Mouse (Mus musculus): Measurements from ENCODE around the gene Vwa1.
"Not testable (repeated sequence)": the region's sequence is repeated elsewhere in the genome, so short reads cannot be mapped to it uniquely, and the experiment has no call there.

Gene Vwa1

DNA sequence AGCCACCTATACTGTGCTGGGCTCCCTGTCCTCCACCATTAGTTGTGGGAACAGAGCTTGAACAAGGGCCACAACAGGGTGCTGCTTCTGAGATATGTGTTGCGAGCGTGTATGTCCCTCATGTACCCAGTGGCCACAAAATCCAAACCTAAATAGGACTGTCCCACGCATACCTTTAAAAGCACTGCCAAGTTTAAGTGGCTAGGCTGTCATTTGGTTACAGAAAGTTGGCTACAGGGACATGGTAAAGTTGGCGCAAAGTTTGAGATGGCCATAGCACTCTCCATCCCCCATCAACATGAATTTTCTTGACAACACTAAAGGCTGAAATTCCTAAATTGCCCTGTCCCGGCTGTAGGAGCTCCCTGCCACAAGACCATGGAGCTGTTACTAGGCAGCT is 29.4 kb downstream of the Vwa1 start:
- no peak for DNase-seq (ENCODE audit: low spot score in 2 of 2)

DNA sequence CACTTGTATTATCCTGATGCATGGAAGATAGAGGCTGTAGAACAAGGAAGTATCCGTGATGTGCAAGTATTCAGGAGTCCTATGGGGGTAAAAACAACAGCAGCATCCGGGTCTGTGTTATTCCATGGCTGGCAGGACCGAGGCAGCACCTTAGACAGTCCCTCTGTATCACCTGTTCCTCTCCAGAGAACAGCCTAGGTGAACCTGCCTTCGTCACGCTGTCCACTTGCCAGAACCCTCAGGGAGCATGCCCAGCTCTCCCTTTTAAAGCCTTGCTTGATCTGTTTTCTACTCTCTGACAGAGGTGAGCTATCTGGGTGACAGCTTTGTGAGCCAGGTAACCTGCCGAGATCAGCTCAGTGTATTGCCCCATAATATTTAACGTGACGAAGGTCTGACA is 30.0 kb downstream of the Vwa1 start:
- no peak for DNase-seq (ENCODE audit: low spot score in 2 of 2)

- no peak for DNase-seq (ENCODE audit: low spot score in 2 of 2)
Measured at GRCm38 (mm10) chr4:155742684-155743083, 31.8 kb downstream of the Vwa1 start.

DNA sequence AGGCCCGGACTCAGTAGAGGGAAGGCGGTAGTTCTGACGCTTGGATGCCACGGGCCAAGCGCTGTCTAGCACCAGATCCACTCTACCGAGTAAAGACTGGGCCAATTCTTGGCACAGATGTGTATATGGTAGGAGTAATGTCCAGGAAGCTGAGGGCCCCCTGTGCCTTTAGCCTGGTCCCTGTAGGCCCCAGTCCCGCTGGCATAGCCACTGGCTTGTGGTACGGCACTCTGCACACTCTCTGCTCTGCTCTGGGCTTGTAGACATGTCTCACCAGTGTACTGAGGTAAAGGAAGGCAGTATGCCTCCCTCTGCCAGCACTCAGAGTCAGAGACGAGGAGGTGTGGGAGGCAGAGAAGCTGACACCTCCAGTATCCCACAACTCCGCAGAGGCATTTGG is 33.8 kb downstream of the Vwa1 start:
- DNase-seq (ENCODE audit: low spot score in 2 of 2) = not testable (repeated sequence)

DNA sequence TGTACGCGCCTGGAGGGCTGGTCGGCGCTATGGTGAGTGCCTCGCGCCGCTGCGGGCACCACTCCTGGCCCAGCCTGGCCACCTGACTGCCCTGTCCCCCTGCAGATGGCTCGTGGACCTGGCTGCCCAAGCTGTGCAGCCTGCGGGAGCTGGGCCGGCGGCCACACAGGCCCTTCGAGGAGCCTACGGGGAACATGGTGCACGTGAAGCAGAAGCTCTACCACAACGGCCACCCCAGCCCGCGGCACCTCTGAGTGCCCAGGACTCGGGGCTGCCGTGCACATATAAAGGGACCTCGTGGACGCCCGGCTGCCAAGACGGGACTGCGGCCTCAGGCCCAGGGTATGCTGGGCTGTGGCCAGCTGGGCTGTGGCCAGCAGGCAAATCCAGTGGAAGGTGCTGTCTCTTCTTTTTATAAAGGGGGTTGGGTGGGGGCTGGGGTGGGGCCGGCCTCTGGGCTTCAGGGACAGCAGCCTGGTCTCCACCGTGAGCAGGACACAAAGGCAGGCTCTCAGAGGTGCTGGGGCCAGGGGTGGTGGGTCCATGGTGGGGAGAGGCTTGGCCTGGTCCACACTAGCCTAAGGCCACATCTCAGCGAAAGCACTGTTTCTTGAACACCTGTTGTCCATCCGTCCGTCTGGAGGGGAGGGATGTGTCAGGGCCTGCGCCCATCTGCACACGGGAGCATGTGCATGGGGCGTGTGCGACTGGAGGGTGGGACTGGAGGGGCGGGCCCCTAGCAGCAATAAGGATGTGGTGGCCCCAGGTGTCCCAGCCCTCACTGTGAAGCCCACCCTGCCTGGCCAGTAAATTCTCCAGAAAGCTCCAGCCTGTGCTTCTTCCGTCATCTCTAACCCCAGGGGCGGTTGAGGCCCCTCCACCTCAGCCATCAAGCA is 34.5 kb downstream of the Vwa1 start:
- DNase-seq (ENCODE audit: low spot score in 2 of 2) = no peak

- DNase-seq (ENCODE audit: low spot score in 2 of 2) = no peak
Measured at GRCm38 (mm10) chr4:155739152-155739551, 35.3 kb downstream of the Vwa1 start.

DNA sequence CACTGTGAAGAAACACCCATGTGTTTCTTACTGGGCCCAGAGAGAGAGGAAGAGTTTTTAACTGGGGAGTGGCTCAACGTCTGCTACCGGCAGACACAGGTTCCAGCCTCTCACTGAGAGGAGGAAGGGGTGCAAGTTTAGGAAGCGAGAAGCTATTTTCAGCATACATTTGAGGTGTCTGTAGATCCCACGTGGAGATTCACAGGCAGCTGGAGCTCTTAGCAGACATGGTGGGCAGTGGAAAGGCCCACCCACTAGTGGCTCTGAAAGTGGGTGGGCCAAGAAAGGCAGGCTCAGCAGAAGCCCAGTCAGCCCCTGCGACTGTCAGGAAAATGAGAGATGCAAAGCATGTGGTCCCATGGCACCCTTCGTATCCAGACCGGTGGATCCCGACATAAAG is 36.2 kb downstream of the Vwa1 start:
- DNase-seq (ENCODE audit: low spot score in 2 of 2) = peak; percentile 54 to 77

DNA sequence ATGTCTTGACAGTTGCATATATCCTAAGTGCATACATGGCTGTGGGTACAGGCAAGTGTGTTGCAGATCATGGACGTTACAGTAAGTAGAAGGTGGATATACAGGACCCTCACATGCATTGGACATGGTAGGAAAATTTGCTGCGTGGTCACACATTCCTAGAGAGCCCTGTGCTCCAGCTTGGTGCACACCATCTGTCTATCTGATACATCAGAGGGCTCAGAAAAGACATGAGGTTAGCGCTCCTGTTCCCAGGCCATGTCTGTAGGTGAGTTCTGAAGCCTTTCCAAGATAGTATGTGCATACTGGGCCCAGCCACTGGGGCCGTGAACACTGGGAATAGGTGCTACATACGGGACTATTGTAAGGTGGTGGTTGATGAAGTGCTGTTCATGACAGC is 38.1 kb downstream of the Vwa1 start:
- DNase-seq (ENCODE audit: low spot score in 2 of 2) = no peak

DNA sequence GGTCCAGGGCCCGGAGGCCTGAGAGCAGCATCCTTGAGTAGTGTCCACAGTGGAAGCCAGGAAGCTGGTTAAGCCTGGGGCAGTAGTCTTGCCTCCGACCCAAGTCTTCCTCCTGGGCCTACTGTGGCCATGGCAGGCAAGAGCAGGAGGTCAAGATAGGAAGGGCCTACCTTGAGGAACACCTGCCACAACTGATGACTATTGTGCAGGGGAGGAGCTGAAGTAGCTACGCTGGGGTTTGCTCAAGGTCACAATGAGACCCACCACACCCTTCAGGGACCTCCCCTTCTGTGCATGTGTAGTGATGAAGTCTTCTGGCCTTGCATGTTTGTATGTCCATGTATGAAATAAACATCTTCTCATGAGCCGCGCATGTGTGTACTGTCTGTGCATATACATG is 38.7 kb downstream of the Vwa1 start:
- DNase-seq (ENCODE audit: low spot score in 2 of 2) = no peak

DNA sequence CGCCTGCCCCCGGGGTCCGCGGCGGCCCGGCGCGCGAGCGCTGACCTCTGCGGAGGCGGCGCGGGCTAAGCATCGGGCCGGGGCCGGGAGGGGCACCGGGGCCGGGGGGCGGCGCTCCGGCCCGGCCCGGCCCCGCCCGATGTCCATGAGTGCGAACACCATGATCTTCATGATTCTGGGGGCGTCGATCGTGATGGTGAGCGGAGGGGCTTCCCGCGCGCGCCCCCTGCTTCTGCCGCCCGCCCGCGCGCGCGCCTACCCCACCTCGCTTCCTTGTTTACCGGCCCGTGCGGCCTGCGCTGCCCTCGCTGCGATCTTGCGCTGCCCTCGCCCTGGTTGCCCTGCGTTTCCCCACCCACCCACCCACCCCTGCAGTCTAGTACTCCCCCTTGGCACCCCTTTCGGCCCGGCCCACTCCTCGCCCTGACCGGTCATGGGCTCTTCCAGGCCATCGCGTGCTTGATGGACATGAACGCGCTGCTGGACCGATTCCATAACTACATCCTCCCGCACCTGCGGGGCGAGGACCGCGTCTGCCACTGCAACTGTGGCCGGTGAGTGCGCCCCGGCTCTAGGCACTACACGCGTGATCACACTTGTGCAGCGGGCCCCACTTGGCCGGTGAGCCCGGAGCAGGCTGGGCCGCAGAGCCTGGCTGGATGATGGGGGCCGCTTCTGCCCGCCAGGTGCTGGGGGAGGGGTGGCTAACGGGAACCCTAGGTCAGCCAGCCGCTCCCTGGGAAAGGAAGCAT is 39.4 kb downstream of the Vwa1 start:
- peak in 1 of 2 experiments; percentile 28 for DNase-seq (ENCODE audit: low spot score in 2 of 2)

DNA sequence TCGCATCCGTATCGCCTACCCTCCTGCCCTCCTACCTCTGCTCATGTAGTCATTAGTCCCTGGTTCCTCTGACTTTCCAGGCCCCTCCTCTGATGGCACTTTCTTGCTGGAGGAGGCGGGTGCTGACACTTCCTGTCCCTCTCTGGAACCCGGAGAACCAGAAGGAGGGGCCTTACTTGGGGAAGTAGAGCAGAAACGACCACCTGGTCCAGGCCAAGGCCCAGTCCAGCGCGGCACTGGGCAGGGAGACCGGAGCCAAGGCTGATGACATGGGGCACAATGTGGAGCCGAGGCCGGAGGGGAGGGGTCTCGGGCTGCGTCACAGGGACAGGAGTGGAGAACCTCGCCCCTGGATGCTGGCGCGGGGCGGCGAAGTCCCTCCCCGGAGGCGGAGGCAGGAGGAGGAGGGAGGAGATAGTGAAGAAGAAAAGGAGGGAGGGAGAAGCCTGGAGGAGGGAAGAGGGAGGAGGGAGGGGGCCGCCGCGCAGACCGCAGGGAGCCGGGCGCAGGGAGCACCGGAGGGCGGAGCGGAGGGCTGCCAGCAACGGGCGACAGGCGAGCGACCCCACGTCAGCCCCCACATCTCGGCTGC is 40.1 kb downstream of the Vwa1 start, which contains the start of gene Tmem240:
Gene Tmem240 (plus strand): TSS at position 451 of the 592 bp plus-strand sequence.
- peak; percentile 88 to 91 for DNase-seq (ENCODE audit: low spot score in 2 of 2)

DNA sequence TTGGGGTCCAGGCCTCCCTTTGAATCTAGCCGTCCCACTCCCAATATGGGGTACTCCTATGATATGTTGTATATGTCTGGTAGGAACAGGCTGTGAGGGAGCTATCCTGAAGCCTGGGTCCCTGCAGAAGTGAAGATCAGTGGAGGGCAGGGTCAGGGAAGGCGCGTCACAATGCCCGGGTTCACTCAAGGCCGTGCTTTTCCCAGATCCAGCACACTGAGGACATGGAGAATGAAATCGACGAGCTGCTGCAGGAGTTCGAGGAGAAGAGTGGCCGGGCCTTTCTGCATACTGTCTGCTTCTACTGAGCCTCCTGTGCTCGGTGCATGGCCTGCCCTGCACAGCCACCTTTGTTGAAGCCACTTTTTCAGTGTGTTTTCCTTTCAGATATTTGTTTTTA is 41.2 kb downstream of the Vwa1 start:
- no peak for DNase-seq (ENCODE audit: low spot score in 2 of 2)

- no peak for DNase-seq (ENCODE audit: low spot score in 2 of 2)
Measured at GRCm38 (mm10) chr4:155727993-155728392, 46.5 kb downstream of the Vwa1 start.

- DNase-seq (ENCODE audit: low spot score in 2 of 2) = no peak
Measured at GRCm38 (mm10) chr4:155721668-155722083, 52.8 kb downstream of the Vwa1 start.
